Mouse (Mus musculus): ENCODE results near the gene Sclt1.
"Not testable (repeated sequence)": the region's sequence is repeated elsewhere in the genome, so short reads cannot be mapped to it uniquely, and the experiment has no call there.

Gene Sclt1

DNA sequence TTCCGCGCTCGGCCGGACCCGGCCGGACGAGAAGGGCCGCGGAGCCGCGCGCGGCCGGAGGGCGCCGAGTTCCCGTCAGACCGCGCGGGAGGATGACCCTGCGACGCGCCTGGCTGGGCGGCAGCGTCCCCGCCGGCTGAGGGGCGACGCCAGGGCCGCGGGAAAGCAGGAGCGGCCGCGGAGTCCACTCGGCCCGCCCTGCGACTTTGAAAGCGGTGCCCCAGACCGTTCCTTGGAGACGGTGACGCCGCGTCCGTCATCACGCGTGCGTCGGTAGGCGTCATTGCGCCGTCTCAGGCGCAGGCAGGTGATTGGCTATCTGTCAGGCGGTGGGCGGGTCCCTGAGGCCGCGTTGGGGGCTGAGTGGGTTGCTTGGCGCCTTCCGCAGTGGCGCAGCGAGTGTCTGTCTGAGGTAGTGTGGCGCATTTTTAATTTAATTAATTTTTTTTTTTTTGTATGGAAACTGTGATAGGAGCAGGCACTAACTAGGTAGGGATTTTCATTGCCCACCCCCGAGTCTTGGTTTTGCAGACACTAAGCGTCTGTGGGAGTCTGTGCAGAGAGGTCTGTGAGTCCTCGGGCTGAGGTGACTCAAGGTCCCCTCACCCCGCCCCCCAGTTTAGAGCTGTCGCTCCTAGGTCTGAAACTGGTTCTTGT, at the start of gene Sclt1, which contains the start of gene D3Ertd751e:
TSS of gene Sclt1 (minus strand) at position 237 of the 657 bp plus-strand sequence.
TSS of gene D3Ertd751e (plus strand) at position 334 of the 657 bp plus-strand sequence.
- peak; percentile 94 for DNase-seq (ENCODE audit: low spot score in 2 of 2)

DNA sequence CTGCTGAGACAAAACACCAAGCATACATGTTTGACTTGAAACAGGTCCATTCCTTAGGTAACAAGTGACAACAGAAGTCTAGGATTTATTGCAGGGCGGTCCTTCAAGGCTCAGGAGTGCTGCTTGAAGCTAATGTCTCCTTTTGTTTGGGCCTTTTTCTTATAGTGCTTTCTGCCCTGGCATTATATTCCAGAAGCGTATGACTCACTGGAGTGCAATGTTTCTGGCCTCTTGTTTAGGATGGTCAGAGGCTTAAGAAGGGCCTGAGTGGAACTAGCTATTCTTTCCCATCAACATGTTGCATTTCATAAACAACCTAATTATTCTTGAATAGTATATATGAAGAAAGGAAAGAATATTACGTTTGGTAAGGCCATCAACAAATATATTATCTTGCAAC, 19.8 kb upstream of the Sclt1 start:
- no peak for DNase-seq (ENCODE audit: low spot score in 2 of 2)

GRCm38 (mm10) chr3:41754556-41754955, 12.2 kb upstream of the Sclt1 start:
- no peak for DNase-seq (ENCODE audit: low spot score in 2 of 2)

GRCm38 (mm10) chr3:41743436-41743835, 1.1 kb upstream of the Sclt1 start:
- no peak for DNase-seq (ENCODE audit: low spot score in 2 of 2)

DNA sequence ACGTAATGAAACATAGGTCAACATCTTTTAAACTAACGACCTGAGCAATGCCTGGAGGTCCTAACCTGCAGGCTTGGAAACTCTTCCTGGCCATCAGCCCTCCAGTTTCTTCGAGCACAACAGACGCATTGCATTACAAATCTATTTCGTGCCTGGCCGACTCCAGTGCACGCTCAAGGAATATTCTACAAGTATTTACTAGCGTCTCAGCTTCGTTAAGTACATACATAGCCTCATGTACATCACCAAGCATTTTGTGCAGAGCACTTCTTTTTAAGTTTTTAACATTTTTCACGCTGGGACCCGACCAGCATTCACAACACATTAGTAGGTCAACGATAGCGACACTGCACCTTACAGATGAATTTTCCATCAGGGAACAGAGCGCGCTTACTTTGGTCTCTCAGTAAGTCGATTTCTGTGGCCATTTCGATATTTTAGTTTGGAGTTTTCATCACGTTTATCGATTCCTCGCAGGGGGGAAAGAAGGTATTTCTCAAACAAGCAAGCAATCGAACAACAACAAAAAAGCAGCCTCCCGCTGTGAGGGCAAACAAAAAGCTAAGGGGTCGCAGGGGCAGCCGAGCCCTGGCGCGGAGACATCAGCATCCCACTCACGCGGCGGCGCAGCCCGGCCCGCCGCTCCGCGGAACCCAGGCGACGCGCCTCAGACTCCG, 575 bp downstream of the Sclt1 start:
- no peak for DNase-seq (ENCODE audit: low spot score in 2 of 2)

- no peak for DNase-seq (ENCODE audit: low spot score in 2 of 2)
Observed at GRCm38 (mm10) chr3:41695681-41696080, 46.6 kb downstream of the Sclt1 start.

DNA sequence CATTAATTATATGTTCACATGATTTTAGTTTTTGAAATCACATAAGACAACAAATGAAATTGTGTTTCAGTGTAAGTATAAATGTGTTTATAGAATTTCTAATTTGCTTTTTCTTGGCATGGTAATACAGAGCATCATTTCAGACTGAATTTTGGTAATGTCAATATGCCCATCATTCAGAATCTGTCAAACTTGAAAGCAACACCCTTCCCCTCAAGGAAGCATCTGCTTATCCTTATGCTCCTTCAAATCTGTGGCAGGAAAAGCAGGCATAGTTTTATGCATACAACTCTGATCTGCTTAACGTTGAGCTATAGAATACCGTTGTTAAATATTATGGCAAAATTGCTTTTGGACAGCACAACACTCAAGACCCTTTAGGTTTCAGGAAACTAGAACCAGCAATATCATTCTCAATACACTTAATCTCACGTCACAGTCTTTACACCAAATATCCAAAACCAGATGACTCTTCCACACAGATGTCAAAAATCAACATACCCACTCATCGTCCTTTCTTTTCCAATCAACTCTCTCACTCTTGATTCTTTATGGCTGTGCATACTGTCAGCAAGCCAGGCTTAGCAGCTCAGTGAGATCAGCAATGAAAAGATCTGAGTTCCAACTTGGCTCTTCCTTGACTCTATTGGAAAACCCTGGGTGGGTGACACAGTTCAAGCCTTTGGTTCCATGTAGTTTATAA, 49.7 kb downstream of the Sclt1 start:
- no peak for DNase-seq (ENCODE audit: low spot score in 2 of 2)

DNA sequence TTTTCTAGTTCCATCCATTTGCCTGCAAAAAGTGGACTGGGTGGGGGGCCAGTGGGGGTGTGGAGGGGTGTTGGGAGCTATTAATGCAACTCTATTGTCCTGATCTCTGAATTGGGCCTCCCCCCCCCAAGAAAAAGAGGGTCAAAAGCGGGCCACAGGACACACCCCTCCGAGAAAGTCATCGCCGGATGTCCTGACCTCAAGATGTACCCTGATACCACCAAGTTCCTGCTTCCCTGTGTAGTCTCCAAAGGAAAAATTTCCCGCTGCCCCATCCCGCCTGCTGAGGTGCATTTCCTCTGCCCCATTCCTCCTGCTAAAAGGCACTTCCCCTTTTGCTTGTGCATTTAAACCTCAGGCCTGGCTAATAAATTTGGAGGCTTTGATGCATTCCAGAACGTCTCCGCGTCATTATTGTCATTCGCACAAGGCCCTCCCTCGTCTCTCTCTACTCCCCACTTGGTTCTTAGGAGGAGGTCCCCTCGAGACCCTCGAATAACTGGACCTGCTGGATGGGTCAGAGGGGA, 52.1 kb downstream of the Sclt1 start:
- not testable (repeated sequence) for DNase-seq (ENCODE audit: low spot score in 2 of 2)

DNA sequence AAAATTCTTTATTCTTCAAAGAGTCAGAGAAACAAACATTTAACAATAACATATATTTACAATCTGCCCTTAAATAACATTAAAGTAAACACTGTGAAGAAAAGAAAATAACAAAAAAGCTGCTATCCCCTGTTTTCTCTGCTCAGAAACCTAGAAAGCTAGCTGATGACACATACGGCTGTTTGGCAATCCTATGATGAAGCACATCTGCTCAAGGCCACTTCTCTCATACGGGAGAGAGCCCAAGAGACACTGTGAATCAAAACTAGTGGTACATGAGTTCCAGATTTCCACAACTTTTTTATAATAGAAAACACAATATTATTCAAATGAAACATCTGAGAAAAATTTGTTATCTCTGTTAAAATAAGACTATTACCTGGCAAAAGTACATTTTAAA, 55.9 kb downstream of the Sclt1 start:
- DNase-seq (ENCODE audit: low spot score in 2 of 2) = no peak

DNA sequence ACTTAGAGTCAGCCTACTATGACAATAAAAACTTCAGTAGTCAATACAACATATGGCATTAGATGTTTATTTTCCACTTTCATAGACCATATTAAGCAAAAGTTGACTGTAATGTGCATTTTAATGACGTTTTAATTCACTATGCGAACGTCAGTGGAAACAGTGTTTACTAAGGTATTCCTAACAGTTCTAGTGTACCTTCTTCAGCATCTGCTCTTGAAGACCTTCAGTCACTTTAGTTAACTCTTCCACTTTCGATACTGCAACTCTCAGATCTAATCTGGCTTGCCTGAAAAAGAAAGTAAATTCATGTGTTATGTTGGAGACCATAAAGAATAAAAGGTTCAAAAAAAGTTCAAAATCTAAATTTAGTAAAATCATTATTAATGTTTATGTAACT, 60.2 kb downstream of the Sclt1 start:
- DNase-seq (ENCODE audit: low spot score in 2 of 2) = no peak

DNA sequence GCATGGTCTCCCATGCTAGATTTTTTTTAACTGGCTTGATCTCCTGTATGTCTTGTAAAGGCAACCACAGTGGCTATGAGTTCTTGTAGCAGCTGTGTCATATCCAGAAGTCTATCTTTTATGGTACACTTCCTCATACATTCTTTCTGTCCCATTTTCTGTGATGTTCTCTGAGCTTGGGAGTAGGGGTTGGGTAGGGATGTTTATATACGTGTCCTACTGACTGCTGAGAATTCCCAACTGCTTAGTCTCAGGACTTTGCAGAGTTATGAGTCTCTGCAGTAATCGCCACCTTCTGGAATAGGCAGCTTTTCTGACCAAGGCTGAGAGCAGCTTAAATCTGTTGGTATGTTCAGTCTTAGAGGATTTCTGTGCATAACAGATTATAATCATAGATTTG, 65.7 kb downstream of the Sclt1 start:
- no peak for DNase-seq (ENCODE audit: low spot score in 2 of 2)

DNA sequence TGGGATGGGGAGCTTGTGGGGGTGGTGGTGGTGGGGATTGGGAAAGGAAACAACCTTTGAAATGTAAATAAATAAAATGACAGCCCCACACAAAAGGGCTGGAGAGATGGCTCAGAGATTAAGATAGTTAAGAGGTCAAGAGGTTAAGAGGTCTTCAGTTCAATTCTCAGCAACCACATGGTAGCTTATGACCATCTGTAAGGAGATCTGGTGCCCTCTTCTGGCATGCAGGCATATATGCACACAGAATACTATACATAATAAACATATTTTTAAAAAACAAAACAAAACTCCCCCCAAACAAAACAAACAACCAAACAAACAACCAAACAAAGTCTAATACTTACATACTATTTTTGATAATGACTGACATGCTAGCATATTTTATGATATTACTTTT, 67.5 kb downstream of the Sclt1 start:
- no peak for DNase-seq (ENCODE audit: low spot score in 2 of 2)

DNA sequence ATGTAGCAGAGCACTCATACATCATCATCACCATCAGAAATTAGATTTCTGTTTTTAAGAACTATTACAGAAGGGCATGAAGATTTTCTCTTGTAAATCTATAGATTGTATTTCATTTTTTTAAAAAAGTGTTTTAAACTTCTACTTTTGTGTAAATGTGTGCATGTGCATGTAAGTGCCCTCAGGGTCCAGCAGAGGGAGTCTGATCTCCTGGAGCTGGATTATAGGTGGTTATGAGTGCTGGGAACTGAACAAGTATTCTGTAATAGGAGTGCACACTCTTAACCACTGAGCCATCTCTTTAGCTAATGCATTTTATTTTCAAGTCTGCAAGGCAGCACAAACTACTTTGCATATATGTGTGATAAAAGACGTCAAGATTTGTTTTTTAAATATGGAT, 86.7 kb downstream of the Sclt1 start:
- no peak for DNase-seq (ENCODE audit: low spot score in 2 of 2)

GRCm38 (mm10) chr3:41620971-41621370, 121.3 kb downstream of the Sclt1 start:
- no peak for DNase-seq (ENCODE audit: low spot score in 2 of 2)

DNA sequence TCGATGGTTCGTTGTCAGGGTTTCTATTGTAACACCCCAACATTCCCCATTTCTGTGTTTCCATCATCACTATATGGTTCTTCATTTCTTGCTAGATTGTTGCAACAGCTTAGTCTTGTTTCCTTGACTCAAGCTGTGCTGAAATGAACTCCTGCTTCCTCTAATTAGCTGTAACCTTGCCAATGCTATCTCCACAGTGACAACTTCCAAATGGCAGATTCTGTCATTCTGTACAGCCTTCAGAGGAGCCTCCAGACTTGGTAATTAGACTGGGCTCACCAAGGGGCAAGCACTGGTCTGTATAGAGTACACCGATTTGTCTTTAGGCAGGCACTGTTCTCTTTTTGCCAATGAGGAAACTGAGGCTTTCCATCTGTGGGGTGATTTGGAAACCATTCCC, 123.8 kb downstream of the Sclt1 start:
- DNase-seq (ENCODE audit: low spot score in 2 of 2) = no peak

GRCm38 (mm10) chr3:41618036-41618435, 124.3 kb downstream of the Sclt1 start:
- DNase-seq (ENCODE audit: low spot score in 2 of 2) = no peak

DNA sequence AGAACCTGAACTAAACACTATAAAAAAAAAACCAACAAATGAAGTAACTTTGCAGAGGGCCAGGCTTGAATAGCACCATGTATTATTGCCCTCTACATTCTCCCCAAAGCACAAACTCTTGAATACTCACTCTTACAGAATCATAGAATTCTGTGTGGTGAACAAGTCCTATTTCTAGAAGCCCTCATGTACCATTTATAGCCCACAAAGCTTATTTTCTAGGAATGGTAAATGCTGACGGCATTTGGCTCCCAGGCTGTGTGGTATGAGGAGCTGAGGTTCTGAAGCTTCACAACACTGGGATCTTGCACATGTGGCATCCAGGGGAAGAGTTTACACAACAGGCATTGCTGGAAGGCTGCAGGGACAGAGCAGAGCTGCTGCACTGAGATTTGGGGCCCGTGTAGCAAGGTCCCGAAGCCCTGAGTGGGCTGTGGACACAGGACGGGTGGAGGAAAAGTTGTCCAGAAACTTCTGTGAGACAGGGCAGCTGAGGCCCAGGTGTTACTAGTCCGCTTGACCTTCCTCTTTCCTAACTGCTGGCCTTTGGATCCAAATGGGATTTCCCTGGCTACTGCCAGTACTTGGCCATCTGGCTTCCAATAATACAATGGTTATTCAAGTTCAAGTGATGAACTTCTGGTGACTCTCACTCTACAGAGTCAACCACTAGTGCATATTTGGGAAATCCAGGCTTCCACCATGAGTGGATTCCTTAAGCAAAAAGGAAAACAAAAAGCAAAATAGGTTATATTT, 127.9 kb downstream of the Sclt1 start:
- no peak for DNase-seq (ENCODE audit: low spot score in 2 of 2)

- DNase-seq (ENCODE audit: low spot score in 2 of 2) = no peak
Observed at GRCm38 (mm10) chr3:41613706-41614105, 128.6 kb downstream of the Sclt1 start.

DNA sequence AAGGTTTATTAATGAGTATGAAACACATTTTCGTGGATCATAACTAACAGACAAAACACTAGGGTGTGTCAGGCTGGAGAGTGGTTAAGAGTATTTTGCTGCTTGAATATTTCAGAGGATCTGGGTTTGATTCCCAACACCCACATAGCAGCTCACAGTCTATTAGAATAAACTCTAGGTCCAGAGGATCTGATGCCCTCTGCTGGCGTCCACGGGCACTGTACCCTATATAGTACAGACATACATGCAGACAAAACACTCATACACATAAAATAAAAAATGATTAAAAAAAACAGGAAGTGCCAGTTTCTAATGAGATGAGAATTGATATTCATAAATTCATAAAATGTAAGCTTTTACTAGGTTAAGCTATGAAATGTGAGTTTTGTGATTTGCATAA, 130.1 kb downstream of the Sclt1 start:
- no peak for DNase-seq (ENCODE audit: low spot score in 2 of 2)

- DNase-seq (ENCODE audit: low spot score in 2 of 2) = no peak
Observed at GRCm38 (mm10) chr3:41609071-41609470, 133.2 kb downstream of the Sclt1 start.

DNA sequence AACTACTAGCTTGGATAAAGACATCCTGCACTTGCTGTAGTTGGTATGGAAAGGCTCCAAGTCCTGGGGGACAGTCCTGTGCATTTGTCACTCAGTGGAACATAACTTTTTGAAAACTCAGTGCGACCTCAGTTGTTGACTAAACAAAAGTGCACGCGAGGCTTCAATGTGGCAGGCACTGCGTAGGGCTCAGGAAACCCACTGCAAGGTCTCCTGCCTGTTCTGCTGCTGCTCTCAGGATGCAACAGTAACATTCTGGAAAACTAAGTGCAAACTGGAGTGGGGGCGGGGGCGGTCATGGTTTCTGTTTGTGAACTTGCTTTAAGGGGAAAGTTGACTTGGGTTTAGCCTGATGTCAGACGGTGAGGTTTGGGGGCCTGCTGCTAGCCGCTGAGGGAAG, 134.8 kb downstream of the Sclt1 start:
- DNase-seq (ENCODE audit: low spot score in 2 of 2) = no peak

- no peak for DNase-seq (ENCODE audit: low spot score in 2 of 2)
Observed at GRCm38 (mm10) chr3:41607050-41607449, 135.3 kb downstream of the Sclt1 start.

All from urinary bladder, adult 18-20 months (tissue).